Mouse (Mus musculus) A20 (cell line): ENCODE data around the gene Kbtbd13.

Experiments
- DNase-seq: peaks from one replicate; pipeline ENCODE4 v3.0.0-alpha.2; 2011; ENCODE audit warnings: low read depth, low spot score

Gene Kbtbd13

GRCm38 (mm10) chr9:65393606-65394005 lies 2.2 kb upstream of the Kbtbd13 start:
- DNase-seq: no peak

GRCm38 (mm10) chr9:65392638-65393364 lies 1.3 kb upstream of the Kbtbd13 start:
- peak; percentile 62 for DNase-seq

GRCm38 (mm10) chr9:65390752-65391612 lies 470 bp downstream of the Kbtbd13 start:
- DNase-seq: no peak

GRCm38 (mm10) chr9:65386373-65387140 lies 4.9 kb downstream of the Kbtbd13 start:
- no peak for DNase-seq

GRCm38 (mm10) chr9:65384276-65384675 lies 7.2 kb downstream of the Kbtbd13 start:
- no peak for DNase-seq

GRCm38 (mm10) chr9:65382751-65383097 lies 8.7 kb downstream of the Kbtbd13 start:
- no peak for DNase-seq

- no peak for DNase-seq
Measured at GRCm38 (mm10) chr9:65382031-65382750, 9.3 kb downstream of the Kbtbd13 start.

GRCm38 (mm10) chr9:65381017-65381590 lies 10.3 kb downstream of the Kbtbd13 start:
- no peak for DNase-seq

- no peak for DNase-seq
Measured at GRCm38 (mm10) chr9:65375163-65375934, 16.1 kb downstream of the Kbtbd13 start.

GRCm38 (mm10) chr9:65374468-65375162 lies 16.8 kb downstream of the Kbtbd13 start:
- DNase-seq: no peak

- DNase-seq: peak; percentile 33
Measured at GRCm38 (mm10) chr9:65372449-65372848, 19.0 kb downstream of the Kbtbd13 start.

- no peak for DNase-seq
Measured at GRCm38 (mm10) chr9:65371756-65372155, 19.7 kb downstream of the Kbtbd13 start.

- DNase-seq: no peak
Measured at GRCm38 (mm10) chr9:65365721-65366120, 25.7 kb downstream of the Kbtbd13 start.

GRCm38 (mm10) chr9:65363684-65364083 lies 27.8 kb downstream of the Kbtbd13 start:
- no peak for DNase-seq

GRCm38 (mm10) chr9:65360641-65361448 lies 30.6 kb downstream of the Kbtbd13 start, which contains the start of gene Ubap1l:
Ubap1l (plus strand) TSS chr9:65361041.
- DNase-seq: no peak

GRCm38 (mm10) chr9:65358956-65359480 lies 32.4 kb downstream of the Kbtbd13 start:
- no peak for DNase-seq

GRCm38 (mm10) chr9:65356971-65357370 lies 34.5 kb downstream of the Kbtbd13 start:
- no peak for DNase-seq

GRCm38 (mm10) chr9:65356561-65356960 lies 34.9 kb downstream of the Kbtbd13 start:
- DNase-seq: no peak
